8 mouse cellular contexts compared by ENCODE assay signal in the genomic region with DNA sequence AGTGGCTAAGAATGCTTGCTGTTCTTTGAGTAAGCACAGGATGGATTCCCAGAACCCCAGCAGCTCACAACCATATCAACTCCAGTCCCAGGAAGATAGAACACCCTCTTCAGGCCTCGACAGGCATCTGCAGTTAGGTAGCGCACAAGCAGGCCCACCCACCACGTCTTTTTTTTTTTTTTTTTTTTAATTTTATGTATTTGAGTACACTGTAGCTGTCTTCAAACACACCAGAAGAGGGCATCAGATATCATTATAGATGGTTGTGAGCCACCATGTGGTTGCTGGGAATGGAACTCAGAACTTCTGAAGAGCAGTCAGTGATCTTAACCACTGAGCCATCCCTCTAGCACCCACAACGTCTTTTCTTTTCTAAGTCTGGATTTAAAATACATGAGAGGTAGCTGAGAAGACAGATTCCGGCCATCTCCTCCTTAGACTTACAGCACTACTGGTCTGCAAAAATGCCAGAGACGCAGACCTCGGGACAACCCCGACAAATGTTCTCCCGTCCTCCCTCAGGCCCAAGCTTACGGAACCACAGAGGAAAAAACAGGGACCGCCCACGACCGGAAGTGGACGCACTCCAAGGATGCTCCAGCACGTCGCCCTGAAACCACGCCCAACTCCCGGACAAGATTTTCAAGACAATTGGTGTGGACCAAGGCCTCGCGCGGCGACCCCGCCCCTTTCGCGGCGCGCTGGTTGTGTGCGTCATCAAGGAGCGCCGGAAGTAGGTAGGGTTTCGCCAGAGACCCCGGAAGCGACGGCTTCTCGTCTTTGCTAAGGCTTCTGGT. TPM values are rescaled to one million over a fixed set of nuclear protein-coding genes. Genes with fewer than 3 reads are reported as not detected.
DNase-seq lines count a peak whose midpoint lies in the region; ATAC-seq lines count a peak whose summit lies in the region.

Gene Rtf2, plus strand, starts transcription at position 714 of the 797 bp plus-strand sequence.

- peak within 1 kb of the TSS; percentile 84 for H3K4me2 ChIP-seq in lung, embryonic 16.5 days (ENCODE audit: low read depth, low read length)

- peak; percentile 96 for DNase-seq in MEL-GATA-1-ER (ENCODE audit: extremely low read depth, low read depth)
- peak; percentile 99 for DNase-seq in cerebellum, adult 8-10 months
- DNase-seq in forelimb bud, embryonic 11.5 days (ENCODE audit: low read depth, low spot score): peak; percentile 99
- DNase-seq in layer of hippocampus, adult 9-10 months (ENCODE audit: low spot score): peak; percentile 98
- peak; percentile 98 for DNase-seq in ovary, postnatal 10 days (ENCODE audit: low spot score)
- peak; percentile 94 to 98 for DNase-seq in thymus, postnatal 10 days (ENCODE audit: low spot score in 2 of 2)

- H3K4me1 ChIP-seq in lung, embryonic 16.5 days (replicated peaks; ENCODE audit: control insufficient read depth, insufficient read depth, low read length): peaks cover 9% of the 10 kb centered on the region

- peak within 1 kb of the TSS; percentile 82 for H3K4me3 ChIP-seq in lung, embryonic 16.5 days (ENCODE audit: low read length)

- no peaks in the 10 kb centered on the region for H3K9me3 ChIP-seq in lung, embryonic 16.5 days (ENCODE audit: control insufficient read depth, low read length)

- peak within 1 kb of the TSS; percentile 79 for H3K9ac ChIP-seq in lung, embryonic 16.5 days (ENCODE audit: low read length)

- ATAC-seq in hematopoietic stem cell, adult 5-6 weeks (replicated peaks in 1 of 2; ENCODE audit: insufficient read depth in 1 of 2, low FRiP score in 2 of 2, low TSS enrichment in 1 of 2, low read depth in 1 of 2, poor library complexity in 2 of 2, severe bottlenecking in 2 of 2): peak; percentile 64 to 71
- peak; percentile 97 for ATAC-seq in lung, embryonic 16.5 days (ENCODE audit: low read depth)

- peak within 1 kb of the TSS; percentile 74 for H3K27ac ChIP-seq in lung, embryonic 16.5 days (ENCODE audit: low read length)

- no peaks in the 10 kb centered on the region for H3K36me3 ChIP-seq in lung, embryonic 16.5 days (ENCODE audit: control insufficient read depth, insufficient read depth, low read length)

- WGBS in lung, embryonic 16.5 days: 2% methylated on average over 35 of the region's 35 CpGs

- no peaks in the 10 kb centered on the region for H3K27me3 ChIP-seq in lung, embryonic 16.5 days (ENCODE audit: control insufficient read depth, insufficient read depth, low read depth, low read length)

RNA-seq across cellular contexts. Expression of gene Rtf2, which starts in this region (rescaled TPM):
- 159 and 187 TPM in 2 replicates for total RNA-seq in hematopoietic stem cell, adult 5-6 weeks (2017)
- polyA plus RNA-seq in lung, embryonic 16.5 days (2015; fragmentation: Nextera tagmentation; extraction: Ambion mirVana): 75.8 and 80.0 TPM in 2 replicates

Comparison
In these comparisons a context has a peak if more than half of its experiments do, and no peak if none do; other contexts are left out.
1. Peak in every context shown above with its lines: DNase-seq, ATAC-seq, H3K4me3 ChIP-seq and H3K27ac ChIP-seq.